Mouse (Mus musculus): Measurements from ENCODE around the gene Gpatch11. TPM values are rescaled to one million over a fixed set of nuclear protein-coding genes. Genes with fewer than 3 reads are reported as not detected.
A peak's percentile ranks its signal among the peaks of the same experiment; 100 is the strongest.

The Gpatch11 gene
- polyA plus RNA-seq, 1 experiment: 38.3 TPM

DNA sequence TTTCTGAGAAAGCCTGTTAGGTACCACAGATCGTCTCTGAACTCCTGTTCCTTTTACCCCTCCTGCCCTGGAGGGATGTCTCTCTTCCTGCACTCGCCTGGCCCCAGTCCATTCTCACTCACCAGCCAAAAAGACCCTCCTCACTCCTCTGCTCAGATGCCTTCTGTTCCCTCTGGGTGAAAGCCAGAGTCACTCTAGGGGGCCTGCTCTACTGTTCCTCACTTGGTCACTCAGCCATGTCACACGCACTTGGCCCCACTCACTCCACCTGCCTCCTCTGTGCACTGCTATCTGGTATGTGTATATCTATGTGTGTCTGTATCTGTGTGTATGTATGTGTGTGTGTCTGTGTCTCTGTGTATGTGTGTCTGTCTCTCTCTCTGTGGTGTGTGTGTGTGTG is 53.8 kb downstream of the Gpatch11 start:
- TF ChIP-seq CTCF (IDR thresholded peaks at IDR 0.05; ENCODE audit: low read depth, low read length) (no peak), POLR2A (IDR thresholded peaks at IDR 0.05; ENCODE audit: borderline replicate concordance, low read depth, low read length) (no peak)

DNA sequence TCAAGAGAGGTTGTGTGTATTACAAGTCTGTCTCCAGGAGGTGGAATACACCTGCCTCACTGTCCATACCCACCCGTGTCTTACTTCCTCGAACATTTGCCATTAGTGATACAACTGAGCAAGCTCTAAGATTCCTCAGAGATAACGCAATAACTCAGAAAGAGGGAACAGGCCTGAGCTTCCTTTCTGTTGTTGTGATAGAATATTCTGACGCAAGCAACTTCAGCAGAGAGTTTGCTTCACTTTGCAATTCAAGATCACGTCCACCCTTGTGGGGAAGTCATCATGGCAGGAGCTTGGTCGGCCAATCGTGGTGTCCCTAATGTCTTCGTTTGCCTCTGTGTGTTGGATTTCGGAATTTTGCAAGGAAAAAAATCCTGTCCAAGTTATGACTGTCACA is 55.7 kb downstream of the Gpatch11 start:
- Histone ChIP-seq H3K4me1 (ENCODE audit: control insufficient read depth, insufficient read depth, low read length) (peaks cover 10% of the 10 kb centered on the region), H3K4me3 (ENCODE audit: insufficient read depth, low read length) (no peak overlapping the region), H3K27ac (ENCODE audit: insufficient read depth, low read depth, low read length) (peak overlapping the region; percentile 18)
- TF ChIP-seq POLR2A (IDR thresholded peaks at IDR 0.05; ENCODE audit: borderline replicate concordance, low read depth, low read length) (no peak), CTCF (IDR thresholded peaks at IDR 0.05; ENCODE audit: low read depth, low read length) (no peak)

More for the DNA sequence above, 53.8 kb downstream of the Gpatch11 start:
- Histone ChIP-seq H3K4me3 (ENCODE audit: insufficient read depth, low read length) (no peak overlapping the region), H3K4me1 (ENCODE audit: control insufficient read depth, insufficient read depth, low read length) (peaks cover 7% of the 10 kb centered on the region), H3K27ac (ENCODE audit: insufficient read depth, low read depth, low read length) (no peak overlapping the region)

DNA sequence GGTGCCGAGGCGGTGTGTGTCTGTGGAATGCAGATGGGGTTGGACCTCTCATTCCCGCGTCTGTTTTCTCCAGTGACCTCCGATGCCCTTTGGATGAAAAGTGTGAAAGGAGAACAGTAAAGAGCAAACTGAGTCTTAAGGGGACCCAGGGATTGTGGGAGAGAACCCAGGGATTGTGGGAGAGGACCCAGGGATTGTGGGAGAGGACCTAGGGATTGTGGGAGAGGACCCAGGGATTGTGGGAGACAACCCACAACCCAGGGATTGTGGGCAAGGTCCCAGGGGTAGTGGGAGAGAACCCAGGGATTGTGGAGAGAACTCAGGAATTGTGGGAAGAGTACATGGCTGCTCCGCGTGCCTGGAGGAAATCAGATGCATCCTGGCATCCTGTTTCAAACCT is 59.6 kb downstream of the Gpatch11 start:
- Histone ChIP-seq H3K4me3 (ENCODE audit: insufficient read depth, low read length) (no peak overlapping the region), H3K4me1 (ENCODE audit: control insufficient read depth, insufficient read depth, low read length) (peaks cover 10% of the 10 kb centered on the region)
- no peak for TF ChIP-seq POLR2A (IDR thresholded peaks at IDR 0.05; ENCODE audit: borderline replicate concordance, low read depth, low read length)
- no peak for TF ChIP-seq CTCF (IDR thresholded peaks at IDR 0.05; ENCODE audit: low read depth, low read length)

DNA sequence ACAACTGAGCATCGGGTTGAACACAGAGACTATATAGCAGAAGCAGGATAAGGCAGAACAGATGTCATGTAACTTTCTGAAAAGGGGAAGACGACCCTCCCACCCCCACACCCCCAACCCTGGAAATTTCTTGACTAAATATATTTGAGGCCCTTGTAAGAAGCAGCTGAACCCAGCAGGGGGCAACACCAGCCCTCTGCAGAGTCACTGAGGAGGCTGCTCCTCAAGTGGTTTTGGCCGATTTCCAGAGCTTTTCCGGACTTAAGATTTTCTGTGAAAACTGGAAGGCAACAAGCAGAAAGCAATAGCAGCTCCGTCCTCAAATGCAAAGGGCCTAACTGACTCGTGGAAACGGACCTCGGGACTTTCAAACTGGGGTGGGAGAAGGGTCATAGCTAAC is 60.0 kb downstream of the Gpatch11 start:
- Histone ChIP-seq H3K27ac (ENCODE audit: insufficient read depth, low read depth, low read length) (no peak overlapping the region), H3K4me1 (ENCODE audit: control insufficient read depth, insufficient read depth, low read length) (peaks cover 7% of the 10 kb centered on the region), H3K4me3 (ENCODE audit: insufficient read depth, low read length) (peak overlapping the region; percentile 40)
- TF ChIP-seq CTCF (IDR thresholded peaks at IDR 0.05; ENCODE audit: low read depth, low read length) (peak; percentile 76), POLR2A (IDR thresholded peaks at IDR 0.05; ENCODE audit: borderline replicate concordance, low read depth, low read length) (no peak)

More for the DNA sequence above, 59.6 kb downstream of the Gpatch11 start:
- H3K27ac ChIP-seq (ENCODE audit: insufficient read depth, low read depth, low read length): no peak overlapping the region

Other genes with a start within 250 kb of the Gpatch11 start
- 16.0 and 18.7 TPM in 2 replicates for gene Strn, start 98.4 kb upstream of the Gpatch11 start, polyA plus RNA-seq (2012; ENCODE audit: insufficient read depth, insufficient read length, missing spikeins)
- 16.3 and 19.6 TPM in 2 replicates for gene Heatr5b, start 203 bp upstream of the Gpatch11 start, polyA plus RNA-seq (2012; ENCODE audit: insufficient read depth, insufficient read length, missing spikeins)
- 45.8 and 51.8 TPM in 2 replicates for gene Eif2ak2, start 47.0 kb downstream of the Gpatch11 start, polyA plus RNA-seq (2012; ENCODE audit: insufficient read depth, insufficient read length, missing spikeins)
- gene Sult6b1, start 71.4 kb downstream of the Gpatch11 start, polyA plus RNA-seq (2012; ENCODE audit: insufficient read depth, insufficient read length, missing spikeins): not detected in 2 replicates
- 27.6 and 31.0 TPM in 2 replicates for gene Cebpzos, start 80.9 kb downstream of the Gpatch11 start, polyA plus RNA-seq (2012; ENCODE audit: insufficient read depth, insufficient read length, missing spikeins)
- gene Cebpz, start 101.5 kb downstream of the Gpatch11 start, polyA plus RNA-seq (2012; ENCODE audit: insufficient read depth, insufficient read length, missing spikeins): 20.7 and 27.8 TPM in 2 replicates
- 27.6 and 27.8 TPM in 2 replicates for gene Ndufaf7, start 101.6 kb downstream of the Gpatch11 start, polyA plus RNA-seq (2012; ENCODE audit: insufficient read depth, insufficient read length, missing spikeins)
- 15.4 and 17.5 TPM in 2 replicates for gene Prkd3, start 185.2 kb downstream of the Gpatch11 start, polyA plus RNA-seq (2012; ENCODE audit: insufficient read depth, insufficient read length, missing spikeins)
- 7.9 and 8.6 TPM in 2 replicates for gene Qpct, start 216.3 kb downstream of the Gpatch11 start, polyA plus RNA-seq (2012; ENCODE audit: insufficient read depth, insufficient read length, missing spikeins)